Mouse (Mus musculus) adrenal gland, adult 2 months (tissue): Measurements from ENCODE around the gene Ttc9. TPM values are rescaled to one million over a fixed set of nuclear protein-coding genes. Genes with fewer than 3 reads are reported as not detected.

Experiments used
- DNase-seq: peaks from one replicate; pipeline ENCODE4 v3.0.0; 2021
- long read RNA-seq: library from polyadenylated mRNA; stranded (forward); transcript quantifications from one replicate; pipeline ENCODE4 v2.0.0, GENCODE M21; 2021
- polyA plus RNA-seq: library from polyadenylated mRNA; depleted of rRNA; stranded (reverse); fragments of >200 nt; gene quantifications from 2 replicates; pipeline ENCODE4 v1.2.3, GENCODE M21; 2012; rRNA removed
- total RNA-seq, 2 experiments: library from RNA; stranded (reverse); gene quantifications; 2 replicates each; pipeline ENCODE4 v1.2.3; 2021

The Ttc9 gene
- total RNA-seq (1 to 10 TPM; 3.7 to 3.8 TPM), polyA plus RNA-seq (0.73 TPM in 2 replicates)
- long read RNA-seq, partial matches to known transcripts, result 0 of 4 reads
- long read RNA-seq, other reads (novel, unspliced or antisense), result 0 of 4 reads

- peak; percentile 68 for DNase-seq
Measured at GRCm38 (mm10) chr12:81630915-81631660, at the start of gene Ttc9. Ttc9 (plus strand) TSS chr12:81631249.

GRCm38 (mm10) chr12:81594902-81595671 is 36.0 kb upstream of the Ttc9 start, which contains the start of gene Med6:
Med6 (minus strand) TSS chr12:81595008.
- peak; percentile 95 for DNase-seq

GRCm38 (mm10) chr12:81596547-81597262 is 34.3 kb upstream of the Ttc9 start:
- no peak for DNase-seq

- no peak for DNase-seq
Measured at GRCm38 (mm10) chr12:81604995-81605784, 25.9 kb upstream of the Ttc9 start.

- DNase-seq, result no peak
Measured at GRCm38 (mm10) chr12:81609445-81609844, 21.6 kb upstream of the Ttc9 start.

GRCm38 (mm10) chr12:81615807-81616206 is 15.2 kb upstream of the Ttc9 start:
- DNase-seq, result no peak

- DNase-seq, result no peak
Measured at GRCm38 (mm10) chr12:81616980-81617379, 14.1 kb upstream of the Ttc9 start.

GRCm38 (mm10) chr12:81619302-81619701 is 11.7 kb upstream of the Ttc9 start:
- DNase-seq, result peak; percentile 57

GRCm38 (mm10) chr12:81623377-81623776 is 7.7 kb upstream of the Ttc9 start:
- DNase-seq, result no peak

- no peak for DNase-seq
Measured at GRCm38 (mm10) chr12:81626226-81626861, 4.7 kb upstream of the Ttc9 start.

- no peak for DNase-seq
Measured at GRCm38 (mm10) chr12:81627426-81627825, 3.6 kb upstream of the Ttc9 start.

- DNase-seq, result no peak
Measured at GRCm38 (mm10) chr12:81628091-81628490, 3.0 kb upstream of the Ttc9 start.

- peak; percentile 23 for DNase-seq
Measured at GRCm38 (mm10) chr12:81630520-81630914, 532 bp upstream of the Ttc9 start.

- peak; percentile 17 for DNase-seq
Measured at GRCm38 (mm10) chr12:81631661-81632401, 782 bp downstream of the Ttc9 start.

GRCm38 (mm10) chr12:81633246-81633645 is 2.2 kb downstream of the Ttc9 start:
- no peak for DNase-seq

- no peak for DNase-seq
Measured at GRCm38 (mm10) chr12:81640656-81641055, 9.6 kb downstream of the Ttc9 start.

GRCm38 (mm10) chr12:81642361-81643082 is 11.5 kb downstream of the Ttc9 start:
- no peak for DNase-seq

- no peak for DNase-seq
Measured at GRCm38 (mm10) chr12:81646811-81647210, 15.8 kb downstream of the Ttc9 start.

- DNase-seq, result peak; percentile 19
Measured at GRCm38 (mm10) chr12:81653344-81653743, 22.3 kb downstream of the Ttc9 start.

GRCm38 (mm10) chr12:81657321-81657720 is 26.3 kb downstream of the Ttc9 start:
- peak; percentile 4 for DNase-seq
